8 mouse cellular contexts compared by ENCODE assay signal in the genomic region with DNA sequence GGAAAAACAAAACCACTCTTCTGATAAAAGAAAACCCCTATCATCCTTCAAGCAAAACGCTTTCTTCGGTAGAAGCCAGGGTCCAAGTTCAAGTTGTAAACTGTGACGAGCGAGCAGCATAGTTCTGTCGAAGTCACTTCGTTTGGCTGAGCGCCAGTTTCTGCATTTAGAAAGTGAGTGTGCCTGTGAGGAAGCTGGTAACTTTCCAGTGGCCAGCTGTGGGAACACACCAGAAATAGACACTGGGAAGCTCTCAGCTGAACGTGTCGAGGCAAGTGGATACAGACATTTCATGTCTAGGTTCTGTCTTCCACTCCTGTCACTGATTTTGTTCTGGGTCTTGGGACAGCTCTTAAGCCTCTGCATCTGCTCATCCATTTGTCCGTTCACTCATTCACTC. TPM values are rescaled to one million over a fixed set of nuclear protein-coding genes. Genes with fewer than 3 reads are reported as not detected.
DNase-seq lines count a peak whose midpoint lies in the region; ATAC-seq and TF ChIP-seq lines count a peak whose summit lies in the region.
"Had no signal": no experiment of that assay in that cellular context is flagged by ENCODE, and none has a peak within 500 bp of the region (broad histone marks: within the 10 kb centered on the region; RNA-seq: fewer than 3 reads in every experiment).

No protein-coding gene starts in this region.

- no peaks in the 10 kb centered on the region for H3K27me3 ChIP-seq in heart, adult 2 months (ENCODE audit: control insufficient read depth, insufficient read depth, low read length)
- H3K27me3 ChIP-seq in kidney, postnatal 0 days (ENCODE audit: insufficient read depth, low read length), result no peaks in the 10 kb centered on the region
- H3K27me3 ChIP-seq: embryonic facial prominence, embryonic 12.5 days had no signal

- peak; percentile 24; the same call in 1 of the 2 replicates for TF ChIP-seq CTCF in heart, adult 2 months (IDR thresholded peaks at IDR 0.05)
- TF ChIP-seq CTCF in kidney, postnatal 0 days (IDR thresholded peaks at IDR 0.05; ENCODE audit: low read depth), result no peak
- TF ChIP-seq CTCF in lung, adult 2 months (IDR thresholded peaks at IDR 0.05; ENCODE audit: insufficient read depth, low read length), result no peak

- H3K79me2 ChIP-seq in heart, adult 2 months (replicated peaks; ENCODE audit: control insufficient read depth, insufficient read depth, low read length), result no peaks in the 10 kb centered on the region

- H3K4me1 ChIP-seq in heart, adult 2 months (ENCODE audit: control insufficient read depth, insufficient read depth, low read length), result peaks cover 9% of the 10 kb centered on the region
- H3K4me1 ChIP-seq in kidney, postnatal 0 days (replicated peaks; ENCODE audit: insufficient read depth, low read length), result peaks cover 4% of the 10 kb centered on the region; the same call in 1 of the 2 replicates
- peaks cover 4% of the 10 kb centered on the region for H3K4me1 ChIP-seq in lung, adult 2 months (ENCODE audit: control insufficient read depth, insufficient read depth, low read length)
- H3K4me1 ChIP-seq: embryonic facial prominence, embryonic 12.5 days had no signal

- WGBS in heart, adult 2 months, result 1% methylated on average over 10 of the region's 10 CpGs
- 17% methylated on average over 10 of the region's 10 CpGs for WGBS in kidney, postnatal 0 days
- 18% methylated on average over 10 of the region's 10 CpGs for WGBS in lung, adult 2 months

- H3K27ac ChIP-seq in heart, adult 2 months, result peak overlapping the region; percentile 87
- peak overlapping the region; percentile 78 for H3K27ac ChIP-seq in kidney, postnatal 0 days
- H3K27ac ChIP-seq: embryonic facial prominence, embryonic 12.5 days had no signal

- peak overlapping the region; percentile 71 for H3K9ac ChIP-seq in heart, adult 2 months (ENCODE audit: low read depth, low read length)
- H3K9ac ChIP-seq in kidney, postnatal 0 days (ENCODE audit: low read depth, low read length), result no peak overlapping the region
- H3K9ac ChIP-seq: embryonic facial prominence, embryonic 12.5 days had no signal

- peak; percentile 65 for ATAC-seq in kidney, postnatal 0 days (replicated peaks; ENCODE audit: low FRiP score, low read depth)
- ATAC-seq in inflammation-experienced regulatory T-cells, adult 6 months, result no peak

- peak overlapping the region; percentile 39 for H3K4me3 ChIP-seq in heart, adult 2 months
- no peak overlapping the region for H3K4me3 ChIP-seq in kidney, postnatal 0 days (replicated peaks; ENCODE audit: low read depth, low read length)
- peak overlapping the region; percentile 33 for H3K4me3 ChIP-seq in lung, adult 2 months (replicated peaks; ENCODE audit: extremely low read depth, low read depth, low read length)
- H3K4me3 ChIP-seq: embryonic facial prominence, embryonic 12.5 days had no signal

- H3K4me2 ChIP-seq in kidney, postnatal 0 days (ENCODE audit: low read length), result no peak overlapping the region
- H3K4me2 ChIP-seq: embryonic facial prominence, embryonic 12.5 days had no signal

- TF ChIP-seq POLR2A in heart, adult 2 months (IDR thresholded peaks at IDR 0.05; ENCODE audit: insufficient read depth, low read depth, low read length), result peak; percentile 67
- peak; percentile 40; the same call in 1 of the 2 replicates for TF ChIP-seq POLR2A in lung, adult 2 months (IDR thresholded peaks at IDR 0.05; ENCODE audit: borderline replicate concordance, extremely low read depth, low read depth, low read length)

- H3K9me3 ChIP-seq in kidney, postnatal 0 days (replicated peaks; ENCODE audit: low read length), result no peaks in the 10 kb centered on the region
- H3K9me3 ChIP-seq: embryonic facial prominence, embryonic 12.5 days had no signal

- peak; percentile 95 for TF ChIP-seq EP300 in heart, adult 2 months (IDR thresholded peaks at IDR 0.05; ENCODE audit: insufficient read depth, low read depth, low read length)

- intact Hi-C loops in heart, adult 2 months (cut with DNase I), result loop anchor here (1.0 to 5.0 kb wide), 2 partner anchors 14 to 37 kb away; no protein-coding TSS in a partner anchor

- H3K36me3 ChIP-seq in heart, adult 2 months (ENCODE audit: control insufficient read depth, insufficient read depth, low read length), result peaks cover 4% of the 10 kb centered on the region; the same call in 1 of the 2 replicates
- no peaks in the 10 kb centered on the region for H3K36me3 ChIP-seq in kidney, postnatal 0 days (ENCODE audit: insufficient read depth, low read length)
- H3K36me3 ChIP-seq: embryonic facial prominence, embryonic 12.5 days had no signal

- peak; percentile 56 for DNase-seq in NIH3T3 (ENCODE audit: low read depth)
- peak; percentile 25 to 61 for DNase-seq in adrenal gland, postnatal 4 days (ENCODE audit: low spot score in 2 of 2)
- DNase-seq in heart, adult 2 months, result peak; percentile 86 to 92
- peak; percentile 92 for DNase-seq in kidney, postnatal 0 days (ENCODE audit: low spot score)
- peak; percentile 65 for DNase-seq in lung, adult 2 months
- DNase-seq in right cerebral cortex, postnatal 4 days, result peak; percentile 71

RNA-seq across cellular contexts. Expression of a gene that starts 15.2 kb away (rescaled TPM):
- total RNA-seq in adrenal gland, postnatal 4 days (2021), result 10 to 100 TPM; 85.9 to 87.7 TPM
- total RNA-seq in heart, adult 2 months (2021), result 10 to 100 TPM; 77.3 to 88.3 TPM
- polyA plus RNA-seq in heart, adult 2 months (2012; rRNA removed), result 33.1 and 40.6 TPM in 2 replicates
- 112 and 118 TPM in 2 replicates for polyA plus RNA-seq in kidney, postnatal 0 days (2015; fragmentation: Nextera tagmentation; extraction: Ambion mirVana)
- 89.0 and 116 TPM in 2 replicates for polyA plus RNA-seq in lung, adult 2 months (2012; rRNA removed)
- polyA plus RNA-seq in inflammation-experienced regulatory T-cells, adult 6 months (2017; shearing (Covaris generic)), result 10 to 100 TPM; 11.7 to 25.1 (median 13.1) TPM

RNA-seq across cellular contexts. Expression of a gene that starts 24.3 kb away (rescaled TPM):
- 1 to 10 TPM; 1.8 to 2.1 TPM for total RNA-seq in adrenal gland, postnatal 4 days (2021)
- total RNA-seq in heart, adult 2 months (2021), result 1 to 10 TPM; 5.3 to 7.5 TPM
- polyA plus RNA-seq in heart, adult 2 months (2012; rRNA removed), result 4.4 and 4.7 TPM in 2 replicates
- 0.64 and 1.9 TPM in 2 replicates for polyA plus RNA-seq in kidney, postnatal 0 days (2015; fragmentation: Nextera tagmentation; extraction: Ambion mirVana)
- polyA plus RNA-seq in lung, adult 2 months (2012; rRNA removed), result 2.9 and 5.1 TPM in 2 replicates
- under 1 TPM in 1 of 3 experiments, not detected in 2; 0.27 TPM for polyA plus RNA-seq in inflammation-experienced regulatory T-cells, adult 6 months (2017; shearing (Covaris generic))
